Mouse (Mus musculus) megakaryocyte, embryonic 14.5 days (primary cell): Measurements from ENCODE around the gene Mdh1.

ENCODE experiments used
- FLI1 ChIP-seq: IDR thresholded peaks from 2 replicates; pipeline ENCODE4 v1.6.1; 2012; ENCODE audit warnings: low read length, inconsistent platforms, mixed read lengths
- GATA1 ChIP-seq: IDR thresholded peaks from 3 replicates; pipeline ENCODE4 v1.6.1; 2012; ENCODE audit warnings: mixed read lengths, low read length, inconsistent platforms, borderline replicate concordance

GRCm38 (mm10) chr11:21549052-21549451 lies 23.1 kb downstream of the Mdh1 start:
- TF ChIP-seq FLI1 (no peak), GATA1 (no peak)
